Mouse (Mus musculus) intestine, embryonic 15.5 days (tissue): Measurements from ENCODE around the gene F830045P16Rik. TPM values are rescaled to one million over a fixed set of nuclear protein-coding genes. Genes with fewer than 3 reads are reported as not detected.
"Not testable (repeated sequence)": the region's sequence is repeated elsewhere in the genome, so short reads cannot be mapped to it uniquely, and the experiment has no call there.

ENCODE experiments used
- ATAC-seq: fragments of 200-750 bp; cut with Nextera tagmentation; 2 replicates; pipeline ENCODE4 v1.8.0; 2017; ENCODE audit warnings: moderate TSS enrichment, moderate library complexity
- H3K27ac ChIP-seq: fragments of 300-500 bp; sonication (generic); 2 replicates; pipeline ENCODE4 v1.5.1; 2015; ENCODE audit warnings: mild to moderate bottlenecking, inconsistent platforms
- H3K27me3 ChIP-seq: fragments of 300-500 bp; sonication (generic); replicated peaks from 2 replicates; pipeline ENCODE4 v1.6.1; 2015; ENCODE audit warnings: inconsistent platforms
- H3K36me3 ChIP-seq: fragments of 300-500 bp; sonication (generic); 2 replicates; pipeline ENCODE4 v1.6.1; 2015; ENCODE audit warnings: inconsistent platforms
- H3K4me1 ChIP-seq: fragments of 300-500 bp; sonication (generic); replicated peaks from 2 replicates; pipeline ENCODE4 v1.6.1; 2015; ENCODE audit warnings: inconsistent platforms
- H3K4me2 ChIP-seq: fragments of 300-500 bp; sonication (generic); replicated peaks from 2 replicates; pipeline ENCODE4 v1.6.1; 2015; ENCODE audit warnings: mild to moderate bottlenecking, inconsistent platforms
- H3K4me3 ChIP-seq: fragments of 300-500 bp; sonication (generic); replicated peaks from 2 replicates; pipeline ENCODE4 v1.5.1; 2015; ENCODE audit warnings: inconsistent platforms
- H3K9ac ChIP-seq: fragments of 300-500 bp; sonication (generic); 2 replicates; pipeline ENCODE4 v1.6.1; 2015; ENCODE audit warnings: inconsistent platforms
- H3K9me3 ChIP-seq: fragments of 300-500 bp; sonication (generic); 2 replicates; pipeline ENCODE4 v1.6.1; 2016; ENCODE audit warnings: inconsistent platforms
- WGBS: fragments of 180-500 bp; shearing (Covaris S2); methylation state at CpG from one replicate; pipeline ENCODE4 v1.1.7; 2015; 5-methylcytosine and 5-hydroxymethylcytosine counted together
- polyA plus RNA-seq: library from polyadenylated mRNA; unstranded; fragments of >200 nt; fragmentation: Nextera tagmentation; extraction: Ambion mirVana; gene quantifications from 2 replicates; pipeline ENCODE4 v1.2.1, GENCODE M21; 2015

F830045P16Rik gene
- polyA plus RNA-seq, 1 experiment from 2014 or later, result not detected

DNA sequence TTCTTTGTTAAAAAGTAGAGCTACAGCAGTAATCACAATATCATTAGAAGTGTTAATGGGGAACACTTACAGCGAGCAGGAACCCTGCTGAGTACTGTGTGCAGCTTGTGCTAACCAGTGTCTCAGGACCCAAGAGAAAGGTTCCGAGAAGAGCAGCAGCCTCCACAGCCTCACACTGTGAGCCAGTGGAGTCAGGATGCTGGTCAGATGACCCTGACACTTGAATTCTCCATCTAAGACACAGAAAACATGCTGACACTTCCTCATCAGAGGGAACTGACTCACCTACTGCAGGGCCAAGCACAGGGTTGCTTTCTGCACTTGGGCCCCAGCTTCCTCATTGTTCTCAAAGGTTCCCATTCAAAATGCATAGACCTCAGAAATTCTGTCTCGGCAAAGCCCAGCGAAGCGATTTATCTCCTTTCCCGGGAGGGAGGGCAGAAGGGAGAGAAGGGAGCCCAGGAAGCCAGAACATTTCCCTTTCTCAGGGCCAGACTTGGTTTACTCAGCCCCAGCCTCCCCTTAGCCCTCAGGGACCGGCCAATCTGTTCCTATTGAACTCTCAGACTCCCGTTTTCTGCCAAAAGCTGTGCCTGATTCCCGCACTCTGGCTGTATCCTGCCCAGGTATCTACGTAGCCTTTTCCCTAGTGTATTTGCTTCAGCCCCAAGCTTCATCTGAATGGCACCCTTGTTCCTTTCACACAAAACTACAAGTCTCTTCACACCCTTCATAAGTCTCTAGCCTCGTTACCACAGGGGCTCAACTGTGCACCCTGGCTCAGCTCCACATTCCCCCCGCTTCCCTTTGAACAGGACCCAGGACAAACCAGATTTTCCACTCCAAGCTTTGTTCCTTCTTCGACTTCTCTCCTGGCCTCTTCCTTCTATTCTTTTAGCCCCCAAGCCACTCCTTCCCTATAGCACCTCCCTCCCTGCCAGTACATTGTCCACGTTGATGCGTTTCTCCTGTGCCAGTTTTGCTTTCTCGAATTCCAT lies 21.2 kb downstream of the F830045P16Rik start:
- Histone ChIP-seq H3K36me3 (no peaks in the 10 kb centered on the region), H3K27me3 (no peaks in the 10 kb centered on the region), H3K4me1 (no peaks in the 10 kb centered on the region), H3K9ac (no peak overlapping the region), H3K27ac (no peak overlapping the region), H3K4me3 (no peak overlapping the region), H3K9me3 (no peaks in the 10 kb centered on the region), H3K4me2 (no peak overlapping the region)
- 54% methylated on average over 16 of the region's 16 CpGs for WGBS
- ATAC-seq, result no peak

DNA sequence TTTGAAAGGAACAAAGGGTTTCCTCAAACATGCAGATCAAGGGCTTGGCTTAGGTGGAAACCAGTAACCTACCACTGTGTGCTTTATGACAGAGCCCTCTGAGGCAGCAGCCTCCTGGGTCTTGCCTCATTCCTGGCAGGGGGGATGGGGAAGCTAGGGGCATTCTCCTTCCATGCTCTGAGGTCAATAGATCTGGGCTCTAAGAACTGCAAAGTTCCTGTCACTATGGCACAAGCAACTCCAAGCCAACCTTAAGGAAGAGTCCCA lies 22.1 kb downstream of the F830045P16Rik start:
- Histone ChIP-seq H3K4me1 (no peaks in the 10 kb centered on the region), H3K4me3 (no peak overlapping the region), H3K36me3 (no peaks in the 10 kb centered on the region), H3K27me3 (no peaks in the 10 kb centered on the region), H3K9me3 (no peaks in the 10 kb centered on the region), H3K4me2 (no peak overlapping the region), H3K9ac (no peak overlapping the region), H3K27ac (no peak overlapping the region)
- no peak for ATAC-seq

GRCm38 (mm10) chr2:129513546-129514400 lies 22.6 kb downstream of the F830045P16Rik start:
- WGBS, result 75% methylated on average over 6 of the region's 6 CpGs
- Histone ChIP-seq H3K36me3 (no peaks in the 10 kb centered on the region), H3K27ac (no peak overlapping the region), H3K27me3 (no peaks in the 10 kb centered on the region), H3K4me2 (no peak overlapping the region), H3K9me3 (no peaks in the 10 kb centered on the region), H3K4me1 (no peaks in the 10 kb centered on the region), H3K9ac (no peak overlapping the region), H3K4me3 (no peak overlapping the region)
- no peak for ATAC-seq

DNA sequence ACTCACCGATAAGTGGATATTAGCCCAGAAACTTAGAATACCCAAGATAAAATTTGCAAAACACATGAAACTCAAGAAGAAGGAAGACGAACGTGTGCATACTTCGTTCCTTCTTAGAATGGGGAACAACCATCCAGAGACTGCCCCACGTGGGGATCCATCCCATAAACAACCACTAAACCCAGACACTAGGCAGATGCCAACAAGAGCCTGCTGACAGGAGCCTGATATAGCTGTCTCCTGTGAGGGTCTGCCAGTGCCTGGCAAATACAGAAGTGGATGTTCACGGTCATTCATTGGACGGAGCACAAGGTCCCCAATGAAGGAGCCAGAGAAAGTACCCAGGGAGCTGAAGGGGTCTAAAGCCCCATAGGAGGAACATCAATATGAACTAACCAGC lies 24.3 kb downstream of the F830045P16Rik start:
- not testable (repeated sequence) for H3K27me3 ChIP-seq, H3K36me3 ChIP-seq, H3K9ac ChIP-seq, ATAC-seq, H3K9me3 ChIP-seq, H3K4me2 ChIP-seq, H3K27ac ChIP-seq, H3K4me1 ChIP-seq, H3K4me3 ChIP-seq
- 84% methylated on average over 7 of the region's 7 CpGs for WGBS

GRCm38 (mm10) chr2:129502641-129503040 lies 33.8 kb downstream of the F830045P16Rik start:
- no peak overlapping the region for H3K4me2 ChIP-seq
- 23% methylated on average over 6 of the region's 6 CpGs for WGBS
- no peak for ATAC-seq
- no peak overlapping the region for H3K27ac ChIP-seq
- no peak overlapping the region for H3K4me3 ChIP-seq
- no peaks in the 10 kb centered on the region for H3K4me1 ChIP-seq
- no peak overlapping the region for H3K9ac ChIP-seq
- no peaks in the 10 kb centered on the region for H3K27me3 ChIP-seq
- H3K36me3 ChIP-seq, result no peaks in the 10 kb centered on the region
- H3K9me3 ChIP-seq, result no peaks in the 10 kb centered on the region

GRCm38 (mm10) chr2:129489496-129490285 lies 46.7 kb downstream of the F830045P16Rik start:
- no peaks in the 10 kb centered on the region for H3K27me3 ChIP-seq
- H3K9me3 ChIP-seq, result no peaks in the 10 kb centered on the region
- no peaks in the 10 kb centered on the region for H3K36me3 ChIP-seq
- 79% methylated on average over 3 of the region's 3 CpGs for WGBS
- no peak overlapping the region for H3K4me2 ChIP-seq
- ATAC-seq, result no peak
- H3K9ac ChIP-seq, result no peak overlapping the region
- H3K27ac ChIP-seq, result no peak overlapping the region
- H3K4me3 ChIP-seq, result no peak overlapping the region
- no peaks in the 10 kb centered on the region for H3K4me1 ChIP-seq

GRCm38 (mm10) chr2:129483150-129483549 lies 53.3 kb downstream of the F830045P16Rik start:
- H3K27ac ChIP-seq, result no peak overlapping the region
- no peaks in the 10 kb centered on the region for H3K9me3 ChIP-seq
- H3K4me2 ChIP-seq, result no peak overlapping the region
- 92% methylated on average over 3 of the region's 3 CpGs for WGBS
- no peak overlapping the region for H3K4me3 ChIP-seq
- no peaks in the 10 kb centered on the region for H3K27me3 ChIP-seq
- ATAC-seq, result no peak
- no peak overlapping the region for H3K9ac ChIP-seq
- H3K36me3 ChIP-seq, result no peaks in the 10 kb centered on the region
- H3K4me1 ChIP-seq, result no peaks in the 10 kb centered on the region

GRCm38 (mm10) chr2:129471905-129472304 lies 64.5 kb downstream of the F830045P16Rik start:
- Histone ChIP-seq H3K9ac (no peak overlapping the region), H3K4me2 (no peak overlapping the region)
- 18% methylated on average over 5 of the region's 5 CpGs for WGBS

DNA sequence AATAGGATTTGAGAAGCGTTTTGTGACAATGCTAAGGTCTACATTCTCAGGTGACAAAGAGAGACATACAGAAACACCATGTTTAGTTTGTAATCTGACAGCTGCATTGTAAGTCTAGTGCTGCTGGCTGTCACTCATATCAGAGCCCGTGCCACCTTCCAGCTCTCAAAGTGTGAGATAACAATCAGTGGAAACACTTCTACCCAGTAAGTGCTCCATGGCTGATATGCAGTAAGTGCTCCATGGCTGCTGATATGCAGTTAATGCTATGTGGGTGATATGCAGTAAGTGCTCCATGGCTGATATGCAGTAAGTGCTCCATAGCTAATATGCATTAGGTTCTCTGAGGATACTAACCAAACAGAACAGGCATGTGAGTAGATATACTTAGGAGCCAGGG lies 65.6 kb downstream of the F830045P16Rik start:
- H3K4me2 ChIP-seq, result no peak overlapping the region
- H3K9ac ChIP-seq, result no peak overlapping the region
- H3K4me3 ChIP-seq, result no peak overlapping the region
- WGBS, result 67% methylated on average over 2 of the region's 2 CpGs
- H3K27me3 ChIP-seq, result no peaks in the 10 kb centered on the region
- H3K36me3 ChIP-seq, result no peaks in the 10 kb centered on the region
- ATAC-seq, result no peak
- H3K9me3 ChIP-seq, result no peaks in the 10 kb centered on the region
- H3K27ac ChIP-seq, result no peak overlapping the region
- H3K4me1 ChIP-seq, result no peaks in the 10 kb centered on the region

More at GRCm38 (mm10) chr2:129471905-129472304, 64.5 kb downstream of the F830045P16Rik start:
- H3K27ac ChIP-seq, result no peak overlapping the region
- H3K36me3 ChIP-seq, result no peaks in the 10 kb centered on the region
- H3K27me3 ChIP-seq, result no peaks in the 10 kb centered on the region
- H3K4me3 ChIP-seq, result no peak overlapping the region
- H3K9me3 ChIP-seq, result no peaks in the 10 kb centered on the region
- no peak for ATAC-seq
- H3K4me1 ChIP-seq, result no peaks in the 10 kb centered on the region

- not testable (repeated sequence) for H3K4me2 ChIP-seq, H3K27ac ChIP-seq, ATAC-seq, H3K4me1 ChIP-seq, H3K9ac ChIP-seq, H3K27me3 ChIP-seq, H3K36me3 ChIP-seq, H3K9me3 ChIP-seq, H3K4me3 ChIP-seq
- WGBS, result 93% methylated on average over 1 of the region's 1 CpGs
Observed at GRCm38 (mm10) chr2:129438772-129439171, 97.6 kb downstream of the F830045P16Rik start.

DNA sequence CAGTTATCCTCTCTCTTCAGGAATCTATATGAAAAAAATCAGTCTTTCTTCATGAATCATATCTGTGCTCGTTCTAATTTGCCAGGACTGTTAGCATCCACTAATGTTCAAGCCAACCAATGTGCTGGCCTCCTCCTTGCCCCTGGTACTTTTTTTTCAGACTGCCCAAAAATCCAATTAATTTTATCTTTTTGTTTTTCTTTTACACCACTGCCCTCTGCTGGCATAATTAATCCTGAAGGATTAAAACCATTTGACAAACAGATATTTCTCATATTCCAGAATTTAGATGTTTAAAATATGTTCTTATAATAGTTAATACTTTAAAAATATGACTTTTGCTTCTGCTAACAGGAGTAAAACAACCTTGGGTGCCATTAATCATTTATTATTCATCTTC lies 101.2 kb downstream of the F830045P16Rik start:
- Histone ChIP-seq H3K36me3 (no peaks in the 10 kb centered on the region), H3K4me2 (no peak overlapping the region), H3K4me3 (no peak overlapping the region), H3K27ac (no peak overlapping the region), H3K4me1 (no peaks in the 10 kb centered on the region), H3K27me3 (no peaks in the 10 kb centered on the region), H3K9me3 (no peaks in the 10 kb centered on the region), H3K9ac (no peak overlapping the region)
- ATAC-seq, result no peak
- WGBS, result 67% methylated on average over 1 of the region's 1 CpGs

DNA sequence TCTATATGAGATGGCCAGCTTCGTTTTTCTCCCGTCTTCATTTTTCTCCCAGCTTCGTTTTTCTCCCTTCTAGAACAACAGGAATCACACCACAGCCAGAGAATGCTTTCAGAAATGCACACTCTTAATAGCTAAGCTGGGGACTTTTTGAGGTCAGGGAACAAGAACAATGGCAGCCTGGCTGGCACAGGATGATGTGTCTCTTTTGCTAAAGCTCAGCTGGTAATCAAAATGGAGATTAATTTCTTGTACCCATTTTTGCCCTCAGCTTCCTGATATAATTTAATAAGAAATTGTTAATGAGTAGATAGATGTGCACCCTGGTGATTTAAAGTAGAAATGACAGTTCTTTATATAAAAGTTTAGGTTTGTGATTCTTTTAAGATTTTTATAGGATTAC lies 112.7 kb downstream of the F830045P16Rik start:
- Histone ChIP-seq H3K4me3 (no peak overlapping the region), H3K4me1 (no peaks in the 10 kb centered on the region), H3K36me3 (no peaks in the 10 kb centered on the region), H3K9ac (no peak overlapping the region), H3K9me3 (no peaks in the 10 kb centered on the region), H3K4me2 (no peak overlapping the region), H3K27ac (no peak overlapping the region), H3K27me3 (no peaks in the 10 kb centered on the region)
- WGBS, result 82% methylated on average over 3 of the region's 3 CpGs
- ATAC-seq, result no peak
